Mouse (Mus musculus) common myeloid progenitor, adult 5-6 weeks (primary cell): Measurements from ENCODE around the gene Uchl5. TPM values are rescaled to one million over a fixed set of nuclear protein-coding genes. Genes with fewer than 3 reads are reported as not detected.
A peak's percentile ranks its signal among the peaks of the same experiment; 100 is the strongest.

Experiments used
- ATAC-seq: replicated peaks from 2 replicates; pipeline ENCODE4 v1.8.0; 2016; ENCODE audit warnings: low read depth, mild to moderate bottlenecking, moderate TSS enrichment, inconsistent platforms; ENCODE audit not compliant: poor library complexity, severe bottlenecking
- total RNA-seq: library from RNA; stranded (forward); fragments of 200-1000, 187-1606 nt; gene quantifications from 2 replicates; pipeline ENCODE4 v1.2.3, GENCODE M21; 2017

Gene Uchl5
- total RNA-seq: 194 and 202 TPM in 2 replicates

DNA sequence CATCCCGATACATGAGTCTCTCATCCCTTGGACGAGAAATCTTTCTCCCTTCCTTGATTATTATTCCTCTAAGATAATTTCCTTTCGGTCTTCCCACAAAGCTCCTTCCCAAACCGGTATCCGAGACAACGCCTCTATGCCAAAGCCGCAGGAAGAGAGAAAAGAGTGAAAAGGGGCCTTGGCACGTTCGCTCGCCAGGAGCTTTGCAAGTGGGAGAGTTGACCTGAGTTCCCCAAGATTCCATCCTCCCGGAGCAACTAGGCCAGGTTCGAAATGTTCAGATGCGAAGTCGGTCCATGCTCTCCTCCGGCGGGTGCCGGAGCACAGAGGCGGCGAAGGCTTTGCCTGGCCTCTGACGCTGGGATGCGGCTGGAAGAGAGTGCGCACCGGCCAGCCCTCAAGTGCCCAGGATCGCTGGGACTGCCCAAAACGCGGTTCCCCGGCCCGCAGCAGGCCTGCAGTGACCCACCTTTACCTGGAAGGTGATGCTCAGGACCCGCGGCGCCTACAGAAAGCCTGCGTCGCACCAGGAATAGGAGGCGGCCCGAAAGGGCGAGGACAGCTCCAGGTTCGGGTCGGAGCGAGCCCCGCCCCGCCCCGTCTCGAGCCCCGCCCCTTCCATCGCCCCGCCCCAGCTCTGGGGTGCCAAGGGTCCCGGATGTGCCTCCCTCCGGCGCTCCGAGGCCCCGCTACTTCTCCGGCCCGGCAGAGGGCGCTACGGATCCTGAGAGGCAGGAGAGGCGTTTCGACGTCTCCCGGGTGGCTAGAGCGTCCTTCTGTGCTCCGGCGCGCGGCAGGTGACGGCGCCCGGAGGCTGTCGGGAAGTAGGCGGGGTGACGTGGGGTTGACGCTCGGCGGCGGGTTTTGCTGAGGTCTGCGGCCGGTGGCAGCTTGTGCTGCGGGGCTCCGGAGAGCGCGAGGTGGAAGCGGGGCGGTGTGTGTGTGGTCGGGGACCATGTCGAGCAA, at the start of gene Uchl5, which contains the start of gene Trove2:
Uchl5 (plus strand) TSS at position 827 of the 966 bp plus-strand sequence.
Trove2 (minus strand) TSS at position 623 of the 966 bp plus-strand sequence.
- peak; percentile 87 for ATAC-seq

DNA sequence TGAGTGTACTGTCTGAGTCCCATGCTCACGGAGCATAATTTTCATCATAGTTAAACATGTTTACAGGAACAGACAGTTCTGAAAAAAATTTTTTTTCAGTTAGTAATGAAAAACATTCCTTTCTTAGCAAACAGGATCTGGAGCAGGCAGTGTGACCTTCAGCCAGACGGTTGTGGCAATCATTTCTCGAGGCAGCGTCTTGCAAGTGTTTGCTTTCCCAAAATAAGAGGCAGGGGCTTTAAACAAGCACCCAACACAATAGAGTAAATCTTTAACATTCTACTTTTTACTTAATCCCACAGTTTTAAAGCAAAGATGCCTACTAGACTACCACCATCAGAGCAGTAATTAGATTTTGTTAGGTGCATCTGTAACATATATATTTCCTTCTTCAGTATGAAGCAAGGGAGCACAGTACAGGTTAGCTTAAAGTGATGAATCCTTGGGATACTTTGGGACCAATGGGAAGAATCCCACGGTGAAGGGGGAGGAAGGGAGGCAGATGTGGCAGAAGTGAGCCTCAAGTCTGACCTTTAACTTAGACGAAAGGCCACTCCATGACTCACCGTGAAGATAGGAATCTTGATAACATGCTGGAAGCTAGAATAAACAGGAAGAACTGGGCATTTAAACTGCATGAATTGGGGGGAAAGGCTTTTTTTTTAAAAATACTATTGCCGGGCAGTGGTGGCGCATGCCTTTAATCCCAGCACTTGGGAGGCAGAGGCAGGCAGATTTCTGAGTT, 49.2 kb upstream of the Uchl5 start:
- ATAC-seq: no peak

- ATAC-seq: peak; percentile 94
These were observed 46.2 kb upstream of the Uchl5 start for GRCm38 (mm10) chr1:143730899-143731298.

DNA sequence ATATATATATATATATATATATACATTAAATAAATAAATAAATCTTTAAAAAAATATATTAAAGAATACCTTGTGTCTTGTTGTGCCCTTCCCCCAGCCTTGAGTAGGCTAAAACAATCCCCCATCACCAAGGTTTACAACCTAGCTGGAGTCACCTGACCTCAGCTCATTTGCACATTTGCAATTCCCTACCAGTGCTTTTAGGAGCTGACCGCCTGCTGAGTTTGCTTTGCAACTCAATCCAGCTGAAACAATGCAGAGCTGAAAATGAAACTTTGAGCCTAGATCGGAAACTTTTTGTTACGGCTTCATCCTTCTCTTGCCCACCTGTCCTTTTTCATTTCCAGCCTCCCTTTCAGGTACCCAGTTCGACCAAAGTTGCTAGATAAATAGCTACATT, 45.4 kb upstream of the Uchl5 start:
- ATAC-seq: no peak

DNA sequence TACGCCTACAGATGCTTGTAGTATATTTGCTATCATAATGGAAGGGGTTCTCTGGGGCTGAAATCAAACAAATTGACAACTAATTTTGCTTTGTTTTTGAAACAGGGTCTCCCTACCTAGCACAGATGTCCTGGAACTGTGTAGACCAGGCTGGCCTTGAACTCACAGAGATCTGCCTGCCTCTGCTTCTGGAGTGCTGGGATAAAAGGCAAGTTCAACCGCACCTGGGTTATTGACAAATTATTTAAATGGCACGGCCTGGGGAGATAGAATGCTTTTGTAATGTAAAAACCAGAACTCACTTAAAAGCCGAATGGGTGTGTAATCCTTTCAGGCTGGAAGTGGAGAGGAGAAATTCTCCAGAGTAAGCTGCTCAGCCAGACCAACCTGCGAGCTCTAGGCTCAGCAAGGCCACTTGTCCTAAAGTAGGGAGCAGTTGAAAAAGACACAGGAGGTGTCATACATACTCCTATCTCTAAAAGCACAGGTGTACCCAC, 43.1 kb upstream of the Uchl5 start:
- no peak for ATAC-seq

- ATAC-seq: peak; percentile 55
These were observed 38.3 kb upstream of the Uchl5 start for GRCm38 (mm10) chr1:143738811-143739210.

DNA sequence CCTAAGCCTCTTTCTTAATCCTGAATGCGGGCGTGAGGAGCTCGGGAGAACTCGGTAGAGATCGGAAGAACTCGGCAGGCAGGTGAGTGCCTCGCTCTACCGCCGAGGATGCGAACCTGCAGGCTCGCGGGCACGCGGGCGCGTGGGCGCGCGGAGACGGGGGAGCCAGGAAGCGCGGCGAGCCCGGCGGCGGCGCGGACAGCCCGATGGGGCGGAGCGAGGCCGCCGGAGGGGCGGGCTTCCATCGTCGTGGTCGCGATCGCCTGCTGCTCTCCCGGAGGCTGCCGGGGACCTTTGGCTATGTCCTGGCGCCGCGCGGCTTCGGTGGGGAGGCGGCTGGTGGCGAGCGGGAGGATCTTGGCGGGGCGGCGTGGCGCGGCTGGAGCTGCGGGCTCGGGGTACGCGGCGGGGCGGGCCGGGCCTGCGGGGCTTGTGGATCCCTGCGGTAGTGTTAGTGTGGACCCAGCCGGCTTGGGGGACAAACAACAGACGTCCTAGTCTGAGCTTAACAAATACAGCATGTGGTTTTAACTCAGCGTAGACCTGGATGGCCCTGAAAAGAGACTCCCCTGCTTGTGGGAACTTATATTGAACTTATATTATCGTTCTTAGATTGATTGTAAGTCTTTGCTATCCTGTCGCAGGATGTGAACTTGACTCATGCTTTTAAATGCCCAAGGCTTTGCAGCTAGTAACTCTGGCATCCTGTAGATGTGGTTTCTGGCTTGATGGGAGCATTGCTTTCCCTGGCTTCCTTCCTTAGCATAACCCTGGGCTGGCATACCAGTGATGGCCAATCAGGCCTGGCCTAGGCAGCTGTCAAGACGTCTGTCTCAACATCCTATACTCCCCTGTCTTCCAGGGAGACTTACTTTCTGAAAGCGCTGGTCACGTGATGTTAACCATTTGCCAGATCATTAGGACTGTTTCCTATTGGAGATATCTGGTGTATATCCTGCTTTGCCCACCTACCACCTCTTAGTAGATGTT, 37.4 kb upstream of the Uchl5 start:
- peak; percentile 76 for ATAC-seq

GRCm38 (mm10) chr1:143740581-143740980, 36.5 kb upstream of the Uchl5 start:
- no peak for ATAC-seq

DNA sequence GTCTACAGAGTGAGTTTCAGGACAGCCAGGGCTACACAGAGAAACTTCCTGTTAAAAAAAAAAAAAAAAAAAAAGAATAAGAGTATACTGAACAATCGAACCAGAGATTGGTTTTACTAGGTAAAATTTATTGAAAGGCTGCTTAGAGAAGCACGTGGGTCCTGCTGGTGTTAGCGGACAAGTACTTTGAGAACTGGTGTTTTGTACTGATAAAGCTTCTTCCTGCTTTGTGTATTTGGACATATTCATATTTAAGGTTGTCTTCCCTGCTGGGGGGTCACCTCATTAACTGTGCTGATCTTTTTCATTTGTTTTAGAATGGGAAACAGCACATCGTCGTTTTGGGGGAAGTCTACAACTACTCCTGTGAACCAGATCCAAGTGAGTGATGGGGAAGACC, 35.7 kb upstream of the Uchl5 start:
- ATAC-seq: no peak

DNA sequence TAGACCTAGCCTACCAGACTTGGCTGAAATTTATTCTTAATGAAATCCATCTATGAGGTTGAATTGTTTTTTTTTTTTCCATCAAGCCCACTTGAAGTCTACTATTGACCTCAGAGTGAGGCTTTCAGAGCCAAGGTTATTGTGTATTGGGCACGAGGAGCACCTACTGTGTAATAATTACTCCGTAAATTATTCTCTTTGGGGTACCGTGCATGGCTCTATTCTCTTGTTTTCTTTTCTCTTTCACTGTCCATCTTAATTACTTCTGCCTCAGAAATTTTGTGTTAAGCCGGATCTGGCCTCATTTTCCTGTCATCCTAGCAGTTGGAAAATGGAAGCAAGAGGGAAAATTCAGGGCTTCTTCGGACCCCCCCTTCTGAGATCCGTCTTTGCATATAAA, 34.9 kb upstream of the Uchl5 start:
- no peak for ATAC-seq

GRCm38 (mm10) chr1:143745871-143746270, 31.2 kb upstream of the Uchl5 start:
- ATAC-seq: no peak

- ATAC-seq: no peak
These were observed 14.9 kb upstream of the Uchl5 start for GRCm38 (mm10) chr1:143762159-143762558.

- 0 out of 2 replicates have a peak, but pooled peaks have one; percentile 25 for ATAC-seq
These were observed 12.6 kb upstream of the Uchl5 start for GRCm38 (mm10) chr1:143764443-143764842.

DNA sequence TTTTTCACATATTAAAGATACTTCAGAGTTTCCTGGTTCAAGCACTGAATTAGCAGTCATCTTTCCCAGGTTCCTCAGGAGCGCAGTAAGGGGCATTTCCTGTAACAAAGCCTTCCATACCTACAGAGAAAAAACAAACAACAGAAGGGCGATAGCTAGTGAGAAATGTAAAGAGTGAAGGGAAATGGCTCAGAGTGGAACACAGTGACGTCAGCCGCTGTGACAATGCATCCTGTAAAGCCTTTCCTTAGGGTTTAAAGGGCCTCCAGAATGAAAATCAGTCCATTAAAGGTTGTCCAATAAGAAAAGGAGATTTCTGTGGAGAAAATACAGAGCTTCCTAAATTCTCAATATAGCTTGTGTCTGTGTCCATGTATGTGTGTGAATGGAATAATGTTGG, 11.3 kb upstream of the Uchl5 start:
- ATAC-seq: no peak

GRCm38 (mm10) chr1:143766238-143766637, 10.8 kb upstream of the Uchl5 start:
- 0 out of 2 replicates have a peak, but pooled peaks have one; percentile 29 for ATAC-seq

DNA sequence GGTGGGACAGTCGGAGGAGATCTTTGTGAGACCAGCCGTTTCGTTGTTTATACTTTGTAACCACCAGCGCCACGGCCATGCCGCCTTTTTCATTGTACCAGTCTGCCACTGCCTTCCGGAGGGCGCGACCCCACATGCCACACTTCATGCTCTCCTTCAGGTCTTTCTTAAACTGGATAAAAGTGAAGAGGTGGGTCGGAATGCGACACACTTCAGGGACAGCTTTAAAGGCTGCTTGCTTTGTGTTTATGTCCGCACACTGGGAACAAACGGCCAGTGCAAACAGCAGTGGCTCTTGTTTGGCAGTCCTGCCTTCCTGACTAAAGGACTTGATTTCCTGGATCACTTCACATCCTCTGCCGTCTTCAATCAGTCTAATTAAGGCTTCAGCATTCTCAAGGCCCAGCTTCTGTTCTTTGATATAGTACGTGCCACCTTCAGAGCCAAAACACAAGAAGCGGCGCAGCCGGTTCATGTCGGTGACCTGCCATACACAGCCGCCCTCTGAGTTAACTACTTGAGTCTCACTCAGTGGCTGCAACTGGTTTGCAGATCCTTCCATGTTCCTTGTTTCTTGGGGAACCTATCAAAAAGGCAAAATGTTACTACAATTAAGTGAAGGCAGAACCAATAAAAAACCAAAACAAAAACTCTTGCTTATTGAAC, 6.5 kb upstream of the Uchl5 start:
- no peak for ATAC-seq

DNA sequence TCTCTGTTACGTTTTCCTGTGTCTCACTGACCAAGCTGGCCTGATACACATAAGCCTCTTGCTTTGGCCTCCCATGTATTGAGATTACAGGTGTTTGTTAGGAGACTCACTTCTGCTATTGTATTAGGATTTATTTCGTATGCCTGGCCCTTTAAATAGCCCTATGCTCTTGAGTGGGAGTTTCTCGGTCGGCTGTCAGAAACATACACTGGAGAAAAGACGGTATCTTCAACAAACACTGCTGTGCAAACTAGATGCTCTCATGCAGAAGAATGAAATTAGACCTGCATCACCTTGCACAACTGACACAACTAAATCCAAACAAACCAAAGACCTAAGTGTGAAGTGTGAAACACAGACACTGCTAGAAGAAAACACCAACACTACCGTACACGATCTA, 4.0 kb upstream of the Uchl5 start:
- no peak for ATAC-seq

DNA sequence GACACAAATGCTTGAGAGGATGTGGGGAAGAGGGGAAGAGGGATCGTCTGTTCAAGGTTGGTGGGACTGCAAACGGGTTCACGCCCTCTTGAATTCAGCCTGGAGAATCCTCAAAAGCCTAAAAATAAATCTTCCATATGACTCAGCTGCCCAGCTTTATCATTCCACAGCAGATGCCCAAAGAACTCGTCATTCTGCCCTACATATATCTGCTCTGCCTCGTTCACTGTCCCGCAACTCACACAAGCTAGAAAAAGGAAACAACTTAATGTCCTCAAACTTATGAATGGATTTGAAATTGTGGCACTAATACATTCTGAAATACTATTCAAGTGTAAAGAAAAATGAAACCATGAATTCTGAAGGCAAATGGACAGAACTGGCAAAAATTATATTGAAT, 3.2 kb upstream of the Uchl5 start:
- ATAC-seq: no peak
